Mouse (Mus musculus): ENCODE data around the gene Mettl21a. TPM values are rescaled to one million over a fixed set of nuclear protein-coding genes. Genes with fewer than 3 reads are reported as not detected.

Mettl21a gene
- polyA plus RNA-seq, 1 experiment from 2014 or later = 21.6 TPM

DNA sequence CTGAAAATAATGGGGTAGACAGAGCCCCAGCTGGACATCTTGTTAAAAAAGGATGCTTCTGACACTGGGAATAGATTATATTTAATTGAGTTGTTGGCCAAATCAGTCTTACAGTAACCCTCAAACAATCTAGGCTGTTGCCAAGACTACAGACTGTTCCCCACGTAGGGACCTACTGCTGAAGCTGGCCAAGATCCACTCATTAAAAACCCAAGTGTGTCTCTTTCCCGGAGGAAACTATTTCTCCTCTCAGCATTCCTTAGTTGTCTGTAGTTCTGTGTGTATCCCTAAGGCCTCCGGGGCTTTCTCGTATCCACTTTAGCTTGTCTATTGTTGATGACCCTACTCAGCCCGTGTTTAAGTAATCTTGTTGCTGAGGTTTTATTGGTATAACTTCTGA, 14.5 kb upstream of the Mettl21a start:
- Histone ChIP-seq H3K27ac (no peak overlapping the region), H3K4me1 (no peaks in the 10 kb centered on the region), H3K36me3 (no peaks in the 10 kb centered on the region), H3K27me3 (ENCODE audit: low read depth, poor library complexity, severe bottlenecking) (no peaks in the 10 kb centered on the region), H3K9me3 (replicated peaks) (no peaks in the 10 kb centered on the region), H3K4me3 (no peak overlapping the region)
- no peak for DNase-seq (ENCODE audit: low spot score)
- WGBS = 88% methylated on average over 5 of the region's 5 CpGs

DNA sequence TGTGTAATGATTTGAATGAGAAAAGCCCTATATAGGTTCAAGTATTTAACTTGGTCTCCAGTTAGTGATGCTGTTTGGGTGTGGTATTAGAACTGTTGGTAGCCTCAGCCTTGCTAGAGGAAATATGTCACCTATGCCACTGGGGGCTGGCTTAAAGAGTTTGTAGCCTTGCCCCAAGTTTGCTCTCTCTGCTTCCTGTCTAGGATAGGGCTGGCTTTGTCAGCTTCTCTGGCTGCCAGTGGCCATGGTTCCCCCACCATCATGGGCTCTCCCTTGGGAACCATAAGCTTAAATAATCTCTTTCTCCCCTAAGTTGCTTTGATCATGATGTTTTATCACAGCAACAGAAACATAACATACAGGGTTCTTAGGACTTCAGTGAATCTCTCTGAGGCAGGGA, 8.2 kb upstream of the Mettl21a start:
- H3K9me3 ChIP-seq (replicated peaks) = no peaks in the 10 kb centered on the region
- peaks cover 2% of the 10 kb centered on the region; the same call in 1 of the 2 replicates for H3K4me1 ChIP-seq
- H3K27me3 ChIP-seq (ENCODE audit: low read depth, poor library complexity, severe bottlenecking) = no peaks in the 10 kb centered on the region
- no peaks in the 10 kb centered on the region for H3K36me3 ChIP-seq
- DNase-seq (ENCODE audit: low spot score) = no peak
- H3K4me3 ChIP-seq = no peak overlapping the region
- no peak overlapping the region for H3K27ac ChIP-seq

DNA sequence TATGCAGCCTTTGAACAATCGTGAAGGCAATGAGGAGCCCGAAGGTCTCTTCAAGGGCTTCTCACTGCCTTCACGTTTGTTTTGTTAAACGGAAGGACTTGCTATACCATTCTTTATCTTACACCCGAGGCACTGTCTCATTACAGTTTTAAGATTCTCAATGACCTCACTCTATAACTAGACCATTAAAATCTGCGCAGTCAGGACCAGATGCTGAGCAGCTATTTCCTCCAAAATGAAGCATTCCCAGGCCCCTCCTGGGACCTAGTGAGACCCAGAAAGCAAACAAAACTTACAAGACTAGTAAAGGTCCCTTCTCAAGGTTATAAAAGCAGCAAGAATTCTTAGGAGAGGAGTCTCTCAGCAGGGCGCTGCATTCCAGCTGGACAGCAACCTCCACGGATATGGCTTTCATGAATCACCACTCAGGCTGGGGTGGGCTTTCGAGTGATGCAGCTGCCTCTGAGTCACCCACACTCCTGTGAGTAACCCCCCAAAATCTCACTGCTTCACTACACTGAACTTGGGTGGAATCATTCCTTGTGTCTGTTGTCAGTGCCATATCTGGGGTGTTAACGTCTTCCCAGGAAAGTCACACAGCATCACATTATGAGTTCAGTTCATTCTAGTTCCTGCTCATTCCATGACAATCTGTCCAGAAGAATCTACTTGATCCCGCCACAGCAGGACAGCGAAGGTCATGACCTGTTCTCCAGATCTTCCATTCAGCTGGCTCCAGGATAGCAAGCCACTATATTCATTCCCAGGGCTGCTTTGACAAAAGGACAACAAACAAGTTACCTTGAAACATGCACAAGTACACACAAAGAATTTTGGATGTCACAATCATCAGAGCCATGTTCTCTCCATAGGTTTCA, 6.8 kb upstream of the Mettl21a start:
- peaks cover 2% of the 10 kb centered on the region; the same call in 1 of the 2 replicates for H3K4me1 ChIP-seq
- H3K27me3 ChIP-seq (ENCODE audit: low read depth, poor library complexity, severe bottlenecking) = no peaks in the 10 kb centered on the region
- 78% methylated on average over 12 of the region's 12 CpGs for WGBS
- DNase-seq (ENCODE audit: low spot score) = no peak
- H3K36me3 ChIP-seq = no peaks in the 10 kb centered on the region
- no peaks in the 10 kb centered on the region for H3K9me3 ChIP-seq (replicated peaks)
- H3K4me3 ChIP-seq = no peak overlapping the region
- no peak overlapping the region for H3K27ac ChIP-seq

DNA sequence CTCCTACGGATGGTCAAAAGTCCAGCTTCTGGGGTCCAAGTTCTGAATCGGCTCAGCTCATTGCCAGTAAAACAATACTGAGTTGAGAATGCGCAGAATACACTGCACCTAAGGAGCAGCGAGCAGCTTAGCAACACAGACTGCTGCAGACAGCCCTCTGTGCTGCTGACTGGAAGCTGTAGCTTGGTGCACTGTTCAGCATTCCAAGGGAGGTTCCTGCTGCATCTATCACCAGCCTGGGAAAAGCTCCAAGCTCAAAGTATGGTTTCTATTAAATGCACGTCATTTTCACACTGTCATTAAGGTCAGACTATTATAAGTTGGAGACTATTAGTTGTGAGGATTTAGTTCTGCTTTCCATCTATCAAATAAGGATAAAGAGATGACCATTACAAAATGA, 4.1 kb upstream of the Mettl21a start:
- Histone ChIP-seq H3K4me3 (no peak overlapping the region), H3K4me1 (peaks cover 15% of the 10 kb centered on the region), H3K36me3 (no peaks in the 10 kb centered on the region), H3K9me3 (replicated peaks) (no peaks in the 10 kb centered on the region), H3K27ac (no peak overlapping the region), H3K27me3 (ENCODE audit: low read depth, poor library complexity, severe bottlenecking) (no peaks in the 10 kb centered on the region)
- DNase-seq (ENCODE audit: low spot score) = no peak
- WGBS = 89% methylated on average over 5 of the region's 5 CpGs

DNA sequence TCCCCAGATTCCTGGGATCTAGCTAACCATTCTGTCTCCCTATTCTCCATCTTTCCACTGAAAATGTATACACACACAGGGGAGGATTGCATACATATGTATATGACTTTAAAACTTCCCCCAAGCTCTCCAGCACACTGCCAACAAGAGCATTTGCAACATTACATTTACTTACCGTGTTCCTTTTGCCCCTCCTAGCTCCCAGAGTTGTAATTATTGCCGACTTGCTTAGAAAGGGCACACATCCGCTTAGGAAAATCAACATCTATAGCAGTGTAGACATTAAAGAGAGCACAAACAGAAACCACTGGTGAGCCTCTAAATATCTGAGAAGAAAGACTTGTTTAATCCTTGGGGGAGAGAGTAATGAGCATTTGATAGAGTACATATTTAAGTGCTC, 1.2 kb upstream of the Mettl21a start:
- Histone ChIP-seq H3K27ac (peak overlapping the region; percentile 96), H3K9me3 (replicated peaks) (no peaks in the 10 kb centered on the region), H3K36me3 (peaks cover 17% of the 10 kb centered on the region), H3K4me1 (peaks cover 28% of the 10 kb centered on the region), H3K27me3 (ENCODE audit: low read depth, poor library complexity, severe bottlenecking) (no peaks in the 10 kb centered on the region), H3K4me3 (peak overlapping the region; percentile 77)
- 76% methylated on average over 3 of the region's 3 CpGs for WGBS
- no peak for DNase-seq (ENCODE audit: low spot score)

DNA sequence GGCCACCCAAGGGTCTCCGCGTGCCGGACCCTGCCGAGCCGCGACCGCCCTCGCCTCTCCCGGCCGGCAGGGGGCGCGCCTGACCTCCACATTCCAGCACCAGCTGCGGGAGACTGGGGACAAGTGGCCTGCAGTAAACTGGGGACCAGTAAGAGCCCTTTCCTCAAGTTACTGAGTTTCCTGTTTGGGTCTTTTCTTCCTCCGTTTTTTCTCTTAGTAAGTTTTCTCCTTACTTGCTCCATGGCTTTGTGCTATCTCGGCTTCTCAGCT, 608 bp upstream of the Mettl21a start:
- WGBS = 1% methylated on average over 15 of the region's 15 CpGs
- peak overlapping the region; percentile 77 for H3K4me3 ChIP-seq

DNA sequence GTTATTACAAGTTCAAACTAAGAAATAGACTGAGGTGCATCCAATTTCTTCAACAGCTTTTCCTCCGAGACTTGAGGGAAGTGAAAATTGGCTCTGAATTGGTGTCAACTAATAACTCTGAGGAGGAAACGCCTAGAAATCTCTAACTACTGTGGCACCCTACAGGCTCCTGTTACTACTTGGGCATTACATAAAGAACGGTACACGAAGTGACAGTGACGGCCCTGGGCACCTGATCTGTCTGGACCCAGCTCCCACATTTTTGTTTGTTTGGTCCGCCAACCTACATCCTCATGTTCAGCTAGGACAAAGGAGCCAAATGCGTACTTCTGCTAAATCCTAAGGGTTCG, 536 bp downstream of the Mettl21a start:
- 8% methylated on average over 8 of the region's 8 CpGs for WGBS
- Histone ChIP-seq H3K4me3 (peak overlapping the region; percentile 77), H3K27ac (peak overlapping the region; percentile 96), H3K36me3 (peaks cover 26% of the 10 kb centered on the region), H3K27me3 (ENCODE audit: low read depth, poor library complexity, severe bottlenecking) (no peaks in the 10 kb centered on the region), H3K9me3 (replicated peaks) (no peaks in the 10 kb centered on the region), H3K4me1 (peaks cover 25% of the 10 kb centered on the region)
- no peak for DNase-seq (ENCODE audit: low spot score)

More for the DNA sequence above, 608 bp upstream of the Mettl21a start:
- Histone ChIP-seq H3K4me1 (peaks cover 28% of the 10 kb centered on the region), H3K36me3 (peaks cover 19% of the 10 kb centered on the region), H3K27ac (peak overlapping the region; percentile 96), H3K9me3 (replicated peaks) (no peaks in the 10 kb centered on the region), H3K27me3 (ENCODE audit: low read depth, poor library complexity, severe bottlenecking) (no peaks in the 10 kb centered on the region)
- peak; percentile 96 for DNase-seq (ENCODE audit: low spot score)

DNA sequence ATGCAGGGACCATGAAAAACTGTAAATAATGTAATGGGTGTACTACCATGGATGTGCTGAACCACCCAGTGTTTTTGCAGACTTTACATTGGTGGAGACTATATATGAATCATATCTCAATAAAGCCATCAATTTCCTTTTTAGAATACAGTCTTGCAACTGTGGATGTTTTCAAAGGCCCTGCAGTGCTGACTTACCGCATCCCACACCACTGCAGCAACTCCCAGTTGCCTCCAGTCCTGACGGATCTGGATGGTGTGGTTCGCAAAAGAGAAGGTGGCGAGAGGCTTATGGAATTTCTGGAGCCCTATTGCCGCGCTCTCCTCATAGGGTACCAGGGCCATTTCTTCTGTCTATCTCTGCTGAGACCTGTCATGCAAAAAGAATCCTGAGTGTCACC, 966 bp downstream of the Mettl21a start:
- no peaks in the 10 kb centered on the region for H3K27me3 ChIP-seq (ENCODE audit: low read depth, poor library complexity, severe bottlenecking)
- peak overlapping the region; percentile 96 for H3K27ac ChIP-seq
- peaks cover 25% of the 10 kb centered on the region for H3K4me1 ChIP-seq
- DNase-seq (ENCODE audit: low spot score) = no peak
- H3K4me3 ChIP-seq = peak overlapping the region; percentile 77
- peaks cover 30% of the 10 kb centered on the region for H3K36me3 ChIP-seq
- no peaks in the 10 kb centered on the region for H3K9me3 ChIP-seq (replicated peaks)
- WGBS = 80% methylated on average over 6 of the region's 6 CpGs

DNA sequence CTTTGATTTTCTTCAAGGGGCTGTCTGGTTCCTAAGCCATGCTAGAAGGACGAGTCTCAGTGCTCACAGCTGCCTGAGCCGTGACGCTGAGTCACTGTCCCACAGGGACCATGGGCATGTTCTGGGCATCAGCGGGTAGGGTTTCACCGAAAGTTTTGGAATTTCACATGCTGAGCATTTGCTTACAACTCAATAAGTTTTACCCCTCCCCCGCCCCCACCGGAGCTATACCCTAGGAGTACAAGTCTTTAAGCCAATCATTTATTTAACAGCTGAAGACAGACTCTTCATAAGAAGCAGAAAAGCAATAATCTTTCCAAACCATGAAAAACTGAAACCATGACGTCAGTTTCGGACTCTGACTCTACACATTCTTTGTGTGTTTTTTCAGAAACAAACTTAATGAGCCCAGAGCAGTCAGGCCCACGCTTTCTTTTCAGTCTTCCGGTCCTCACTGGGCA, 1.5 kb downstream of the Mettl21a start:
- no peaks in the 10 kb centered on the region for H3K9me3 ChIP-seq (replicated peaks)
- no peak overlapping the region for H3K4me3 ChIP-seq
- no peak for DNase-seq (ENCODE audit: low spot score)
- WGBS = 88% methylated on average over 11 of the region's 11 CpGs
- peaks cover 34% of the 10 kb centered on the region for H3K36me3 ChIP-seq
- H3K27ac ChIP-seq = no peak overlapping the region; the same call in 1 of the 2 replicates
- no peaks in the 10 kb centered on the region for H3K27me3 ChIP-seq (ENCODE audit: low read depth, poor library complexity, severe bottlenecking)
- peaks cover 25% of the 10 kb centered on the region for H3K4me1 ChIP-seq

DNA sequence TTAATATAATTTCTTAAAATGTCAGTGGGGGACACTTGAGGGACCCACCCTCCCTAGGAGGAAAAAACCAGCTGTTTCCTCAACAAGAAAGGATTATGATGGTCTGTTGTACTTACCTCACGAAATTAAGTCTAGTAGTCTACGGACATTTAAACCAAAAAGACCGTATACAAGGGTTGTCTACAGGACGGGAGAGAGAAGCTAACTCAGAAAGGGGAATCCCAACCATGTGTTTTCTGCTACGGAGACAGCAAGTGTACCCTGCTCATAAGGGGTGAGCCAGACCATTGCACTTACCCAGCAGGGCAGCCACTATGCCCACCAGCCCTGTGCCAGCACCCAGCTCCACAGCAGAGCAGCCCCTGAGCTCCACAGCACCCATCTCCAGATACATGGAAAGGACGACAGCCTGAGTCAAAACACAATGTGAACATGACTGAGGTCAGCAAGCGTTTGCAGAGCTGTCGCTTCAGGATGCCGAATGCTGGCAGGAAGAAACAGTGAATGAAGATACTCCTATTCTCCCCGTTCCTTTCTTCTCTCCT, 2.2 kb downstream of the Mettl21a start:
- Histone ChIP-seq H3K36me3 (peaks cover 41% of the 10 kb centered on the region), H3K4me1 (peaks cover 25% of the 10 kb centered on the region), H3K27me3 (ENCODE audit: low read depth, poor library complexity, severe bottlenecking) (no peaks in the 10 kb centered on the region), H3K4me3 (no peak overlapping the region), H3K27ac (no peak overlapping the region), H3K9me3 (replicated peaks) (no peaks in the 10 kb centered on the region)
- 93% methylated on average over 10 of the region's 10 CpGs for WGBS
- no peak for DNase-seq (ENCODE audit: low spot score)

DNA sequence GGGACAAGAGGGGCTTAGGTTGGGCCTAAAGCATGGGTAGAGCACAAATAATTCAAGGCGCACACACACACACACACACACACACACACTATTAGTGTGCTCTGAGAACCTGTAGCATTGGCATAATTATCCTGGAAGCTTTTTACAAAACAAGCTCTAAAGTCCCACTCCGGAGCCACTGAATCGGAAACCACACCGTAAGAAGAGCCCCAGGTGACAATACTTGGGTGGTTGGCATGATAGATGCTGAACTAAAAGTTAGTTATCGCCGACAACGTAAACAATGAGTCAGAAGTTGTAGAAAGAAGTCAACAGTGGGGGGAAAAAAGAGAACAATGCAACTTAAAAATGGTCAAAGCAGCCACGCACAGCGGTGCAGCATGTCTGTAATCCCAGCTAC, 2.7 kb downstream of the Mettl21a start:
- no peaks in the 10 kb centered on the region for H3K27me3 ChIP-seq (ENCODE audit: low read depth, poor library complexity, severe bottlenecking)
- 94% methylated on average over 9 of the region's 9 CpGs for WGBS
- H3K36me3 ChIP-seq = peaks cover 47% of the 10 kb centered on the region
- no peak overlapping the region for H3K4me3 ChIP-seq
- peaks cover 25% of the 10 kb centered on the region for H3K4me1 ChIP-seq
- no peak overlapping the region for H3K27ac ChIP-seq
- no peak for DNase-seq (ENCODE audit: low spot score)
- no peaks in the 10 kb centered on the region for H3K9me3 ChIP-seq (replicated peaks)

DNA sequence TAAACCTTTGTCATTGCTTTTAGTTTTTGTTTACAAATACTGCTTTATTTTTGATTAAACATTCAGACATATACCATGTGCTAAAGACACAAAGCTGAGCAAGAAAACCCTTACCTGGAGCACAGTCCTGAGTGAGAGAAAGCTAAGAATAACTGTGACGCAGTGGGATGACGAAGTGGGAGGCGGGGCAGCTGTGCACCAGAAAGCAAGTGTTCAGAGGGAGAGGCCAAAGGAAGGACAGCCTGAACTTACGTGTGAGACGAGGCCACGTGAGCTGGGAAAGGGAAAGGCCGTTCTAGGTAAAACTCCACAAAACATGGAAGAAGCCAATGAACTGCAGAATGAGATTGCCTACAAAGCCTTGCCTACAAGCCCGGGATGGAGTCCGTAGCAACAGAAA, 7.1 kb downstream of the Mettl21a start:
- no peaks in the 10 kb centered on the region for H3K27me3 ChIP-seq (ENCODE audit: low read depth, poor library complexity, severe bottlenecking)
- 89% methylated on average over 9 of the region's 9 CpGs for WGBS
- no peak overlapping the region for H3K27ac ChIP-seq
- no peaks in the 10 kb centered on the region for H3K9me3 ChIP-seq (replicated peaks)
- no peak for DNase-seq (ENCODE audit: low spot score)
- peaks cover 1% of the 10 kb centered on the region; the same call in 1 of the 2 replicates for H3K4me1 ChIP-seq
- peaks cover 71% of the 10 kb centered on the region for H3K36me3 ChIP-seq
- no peak overlapping the region for H3K4me3 ChIP-seq

DNA sequence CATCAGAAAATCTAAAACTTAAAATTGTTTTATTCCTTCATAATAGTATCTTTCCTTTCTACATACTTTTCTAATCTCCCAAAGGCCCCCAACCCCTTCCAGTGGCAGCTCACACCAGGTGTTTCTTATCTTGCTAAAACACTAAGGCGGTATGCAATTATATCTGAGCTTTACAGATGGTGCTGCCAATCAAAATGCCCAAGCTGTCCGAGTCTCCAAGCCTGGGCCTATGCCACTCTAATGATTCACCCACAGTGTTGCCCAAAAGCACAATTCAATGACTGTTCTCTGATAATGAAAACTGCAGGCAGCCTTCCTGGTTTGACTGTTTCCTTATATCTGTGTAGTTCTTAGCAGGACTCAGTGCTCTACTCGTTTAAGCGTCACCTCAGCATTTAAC, 7.9 kb downstream of the Mettl21a start:
- no peaks in the 10 kb centered on the region for H3K27me3 ChIP-seq (ENCODE audit: low read depth, poor library complexity, severe bottlenecking)
- H3K4me1 ChIP-seq = no peaks in the 10 kb centered on the region
- WGBS = 89% methylated on average over 4 of the region's 4 CpGs
- no peak overlapping the region for H3K27ac ChIP-seq
- no peaks in the 10 kb centered on the region for H3K9me3 ChIP-seq (replicated peaks)
- H3K36me3 ChIP-seq = peaks cover 73% of the 10 kb centered on the region
- DNase-seq (ENCODE audit: low spot score) = no peak
- H3K4me3 ChIP-seq = no peak overlapping the region

Measured in limb, embryonic 10.5 days (tissue).